Mouse (Mus musculus) midbrain, postnatal 0 days (tissue): ENCODE data around the gene Rims4. TPM values are rescaled to one million over a fixed set of nuclear protein-coding genes. Genes with fewer than 3 reads are reported as not detected.

ENCODE experiments used
- ATAC-seq: fragments of 200-750 bp; cut with Nextera tagmentation; 2 replicates; pipeline ENCODE4 v1.8.0; 2017; ENCODE audit warnings: moderate number of reproducible peaks, mild to moderate bottlenecking, moderate TSS enrichment, moderate library complexity; ENCODE audit not compliant: low FRiP score
- DNase-seq: peaks from one replicate; pipeline ENCODE4 v3.0.0-alpha.2; 2015; ENCODE audit warnings: low spot score
- H3K27ac ChIP-seq: fragments of 300-500 bp; sonication (generic); 2 replicates; pipeline ENCODE4 v1.5.1; 2014; ENCODE audit warnings: low read depth, mild to moderate bottlenecking, low read length, mixed read lengths
- H3K27me3 ChIP-seq: fragments of 300-500 bp; sonication (generic); 2 replicates; pipeline ENCODE4 v1.6.1; 2014; ENCODE audit warnings: low read length, control low read depth, mixed read lengths; ENCODE audit not compliant: insufficient read depth
- H3K36me3 ChIP-seq: fragments of 300-500 bp; sonication (generic); 2 replicates; pipeline ENCODE4 v1.6.1; 2014; ENCODE audit warnings: low read length, control low read depth, mixed read lengths; ENCODE audit not compliant: insufficient read depth
- H3K4me1 ChIP-seq: fragments of 300-500 bp; sonication (generic); 2 replicates; pipeline ENCODE4 v1.6.1; 2014; ENCODE audit warnings: mild to moderate bottlenecking, control low read depth, antibody characterized with exemption, low read length, mixed read lengths; ENCODE audit not compliant: insufficient read depth
- H3K4me2 ChIP-seq: fragments of 300-500 bp; sonication (generic); 2 replicates; pipeline ENCODE4 v1.6.1; 2014; ENCODE audit warnings: low read depth, mild to moderate bottlenecking, low read length, mixed read lengths; ENCODE audit not compliant: poor library complexity, severe bottlenecking
- H3K4me3 ChIP-seq: fragments of 300-500 bp; sonication (generic); 2 replicates; pipeline ENCODE4 v1.5.1; 2014; ENCODE audit warnings: low read depth, mild to moderate bottlenecking, low read length, moderate library complexity
- H3K9ac ChIP-seq: fragments of 300-500 bp; sonication (generic); replicated peaks from 2 replicates; pipeline ENCODE4 v1.6.1; 2014; ENCODE audit warnings: mild to moderate bottlenecking, low read length, moderate library complexity, mixed read lengths; ENCODE audit not compliant: poor library complexity, severe bottlenecking
- H3K9me3 ChIP-seq: fragments of 300-500 bp; sonication (generic); 2 replicates; pipeline ENCODE4 v1.6.1; 2016; ENCODE audit warnings: low read length, control low read depth
- CTCF ChIP-seq: IDR thresholded peaks from 2 replicates; pipeline ENCODE4 v1.5.1; 2016; ENCODE audit warnings: antibody characterized with exemption, mild to moderate bottlenecking
- WGBS: fragments of 180-500 bp; shearing (Covaris S2); extraction: QIAGEN DNeasy Blood & Tissue Kit; methylation state at CpG from one replicate; pipeline ENCODE4 v1.1.7; 2014; 5-methylcytosine and 5-hydroxymethylcytosine counted together
- polyA plus RNA-seq: library from polyadenylated mRNA; unstranded; fragments of >200 nt; fragmentation: Nextera tagmentation; extraction: Ambion mirVana; gene quantifications from 2 replicates; pipeline ENCODE4 v1.2.1, GENCODE M21; 2015
- total RNA-seq: library from RNA; depleted of rRNA; stranded (reverse); fragments of >200 nt; gene quantifications from 2 replicates; pipeline ENCODE4 v1.2.3, GENCODE M21; 2014

Gene Rims4
- total and polyA plus RNA-seq, 2 experiments from 2014 or later: 22.8 to 85.3 TPM

DNA sequence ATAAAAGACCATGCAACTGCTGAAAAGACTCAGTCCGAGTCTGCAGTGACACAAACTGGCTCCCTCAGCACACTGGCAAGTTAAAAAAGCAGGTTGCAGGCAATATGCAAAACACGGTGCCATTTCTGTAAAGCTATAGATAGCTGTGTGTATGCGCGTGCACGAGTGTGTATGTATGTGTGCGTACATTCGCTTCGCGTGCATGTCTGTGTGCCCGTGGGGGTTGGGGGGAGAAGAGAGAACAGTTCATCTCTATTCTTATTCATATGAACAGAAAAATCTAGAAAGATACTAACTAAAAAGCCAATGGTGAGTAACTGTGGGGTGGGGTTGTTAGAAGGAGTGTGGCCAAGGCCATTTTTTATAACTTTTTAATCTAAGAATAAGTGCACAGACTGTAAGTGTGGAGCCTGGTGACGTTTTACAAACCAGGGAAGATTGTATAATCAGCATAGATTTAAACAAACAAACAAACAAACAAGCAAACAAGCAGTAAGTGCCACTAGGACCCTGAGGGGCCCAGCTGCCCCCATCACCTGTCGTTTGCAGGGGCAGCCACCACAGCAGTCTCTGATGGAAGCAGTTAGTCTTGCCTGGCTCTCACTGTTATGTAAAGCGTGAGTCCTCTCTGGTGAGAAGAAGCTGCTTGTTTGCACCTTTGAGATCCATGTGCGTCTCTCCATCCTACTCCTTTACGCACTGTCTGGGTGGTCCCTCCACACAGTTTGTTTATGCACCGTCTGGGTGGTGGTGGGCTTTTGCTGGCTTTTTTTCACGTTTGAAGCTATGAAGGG, 35.4 kb downstream of the Rims4 start:
- no peak overlapping the region for H3K4me3 ChIP-seq
- H3K36me3 ChIP-seq: no peaks in the 10 kb centered on the region
- H3K27ac ChIP-seq: no peak overlapping the region
- no peaks in the 10 kb centered on the region for H3K9me3 ChIP-seq
- no peak overlapping the region for H3K4me2 ChIP-seq
- H3K27me3 ChIP-seq: no peaks in the 10 kb centered on the region
- 72% methylated on average over 17 of the region's 17 CpGs for WGBS
- no peak overlapping the region for H3K9ac ChIP-seq
- ATAC-seq: no peak
- no peaks in the 10 kb centered on the region for H3K4me1 ChIP-seq
- DNase-seq: no peak
- TF ChIP-seq CTCF: no peak

DNA sequence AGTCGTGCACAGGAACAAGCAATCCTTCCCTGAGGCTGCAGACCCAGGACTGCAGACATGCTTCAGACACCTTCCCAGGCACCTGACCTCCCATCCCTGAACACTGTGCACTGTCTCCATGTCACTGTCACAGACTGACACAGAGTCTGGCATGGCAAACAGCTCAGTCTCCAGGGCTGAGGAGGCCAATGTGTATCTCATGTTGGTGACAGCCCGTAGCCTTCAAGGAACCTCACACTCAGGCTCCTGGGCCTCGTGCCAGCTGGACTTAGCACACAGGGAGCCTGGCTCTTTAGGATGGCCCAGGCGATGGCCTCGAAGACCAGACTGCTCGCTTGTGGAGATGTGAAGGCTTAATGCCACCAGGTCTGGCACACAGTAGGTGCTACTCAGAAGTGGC, 37.6 kb downstream of the Rims4 start:
- DNase-seq (no peak), ATAC-seq (no peak)
- TF ChIP-seq CTCF: no peak
- Histone ChIP-seq H3K27ac (no peak overlapping the region), H3K4me2 (no peak overlapping the region), H3K9me3 (no peaks in the 10 kb centered on the region), H3K36me3 (no peaks in the 10 kb centered on the region), H3K9ac (no peak overlapping the region), H3K27me3 (no peaks in the 10 kb centered on the region), H3K4me3 (no peak overlapping the region), H3K4me1 (0 out of 2 replicates have a peak, but pooled peaks cover 2% of the 10 kb centered on the region)
- WGBS: 69% methylated on average over 6 of the region's 6 CpGs

DNA sequence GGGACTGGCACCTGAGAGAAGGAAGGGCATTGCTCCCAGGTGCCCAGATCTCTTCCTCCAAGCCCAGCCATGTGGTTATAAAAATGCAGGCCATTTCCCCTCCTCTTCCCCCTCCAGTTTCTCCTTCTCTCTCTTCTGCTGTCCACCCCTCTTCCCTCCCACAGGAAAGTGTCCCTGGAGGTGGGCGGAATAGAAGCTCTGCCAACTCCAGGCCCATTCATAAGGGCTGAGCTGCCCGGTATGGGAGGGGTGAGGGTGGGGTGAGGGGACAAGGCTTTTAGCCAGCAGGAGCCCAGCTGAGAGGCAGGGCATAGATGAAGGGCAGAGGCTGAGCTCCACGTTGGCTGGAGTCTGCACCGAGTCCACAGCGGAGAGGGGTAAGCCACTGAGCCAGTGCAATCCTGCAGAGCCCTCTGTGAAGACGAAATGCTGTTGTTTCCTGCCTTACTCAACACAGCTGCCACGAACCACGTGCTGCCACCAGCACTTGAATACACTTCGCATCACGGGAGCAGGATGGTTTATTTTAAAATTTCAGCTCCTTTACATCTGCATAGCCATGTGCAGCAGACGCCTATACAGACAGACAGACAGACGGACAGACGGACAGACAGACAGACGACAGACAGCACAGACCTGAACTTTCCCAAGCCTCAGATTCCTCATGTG, 41.5 kb downstream of the Rims4 start:
- no peak for DNase-seq
- peaks cover 6% of the 10 kb centered on the region; the same call in 1 of the 2 replicates for H3K36me3 ChIP-seq
- 58% methylated on average over 14 of the region's 14 CpGs for WGBS

DNA sequence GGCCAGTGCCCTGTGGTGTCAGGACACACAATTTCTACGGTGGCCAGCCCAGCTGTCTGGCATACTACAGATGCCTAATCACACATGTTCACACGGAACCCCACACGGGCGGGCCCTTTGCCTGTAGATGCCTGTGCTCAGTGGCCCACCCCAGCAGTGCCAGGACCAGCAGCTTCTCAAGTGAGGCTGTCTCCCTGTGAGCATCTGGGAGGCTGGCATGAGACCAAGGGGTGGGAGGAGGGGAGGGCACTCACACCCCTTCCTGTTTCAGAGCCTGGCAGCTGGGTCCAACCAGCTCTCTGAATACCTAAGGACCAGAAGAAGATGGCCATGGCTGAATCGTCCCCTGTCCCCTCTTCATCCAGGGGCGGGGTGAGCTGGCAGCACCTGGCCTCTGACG, 43.0 kb downstream of the Rims4 start:
- 0 out of 2 replicates have a peak overlapping the region, but pooled peaks have one; percentile 1 for H3K9ac ChIP-seq
- H3K27me3 ChIP-seq: no peaks in the 10 kb centered on the region
- 0 out of 2 replicates have a peak, but pooled peaks cover 2% of the 10 kb centered on the region for H3K4me1 ChIP-seq
- TF ChIP-seq CTCF: no peak
- no peak overlapping the region for H3K4me2 ChIP-seq
- ATAC-seq (peak; percentile 41; the same call in 1 of the 2 replicates), DNase-seq (peak; percentile 82)
- H3K9me3 ChIP-seq: no peaks in the 10 kb centered on the region
- 61% methylated on average over 7 of the region's 7 CpGs for WGBS
- H3K4me3 ChIP-seq: no peak overlapping the region
- H3K27ac ChIP-seq: no peak overlapping the region
- peaks cover 6% of the 10 kb centered on the region; the same call in 1 of the 2 replicates for H3K36me3 ChIP-seq

More for the DNA sequence above, 41.5 kb downstream of the Rims4 start:
- ATAC-seq: no peak
- Histone ChIP-seq H3K27ac (no peak overlapping the region), H3K4me1 (0 out of 2 replicates have a peak, but pooled peaks cover 2% of the 10 kb centered on the region), H3K4me2 (no peak overlapping the region), H3K4me3 (no peak overlapping the region), H3K27me3 (no peaks in the 10 kb centered on the region), H3K9ac (no peak overlapping the region), H3K9me3 (no peaks in the 10 kb centered on the region)
- TF ChIP-seq CTCF: no peak

DNA sequence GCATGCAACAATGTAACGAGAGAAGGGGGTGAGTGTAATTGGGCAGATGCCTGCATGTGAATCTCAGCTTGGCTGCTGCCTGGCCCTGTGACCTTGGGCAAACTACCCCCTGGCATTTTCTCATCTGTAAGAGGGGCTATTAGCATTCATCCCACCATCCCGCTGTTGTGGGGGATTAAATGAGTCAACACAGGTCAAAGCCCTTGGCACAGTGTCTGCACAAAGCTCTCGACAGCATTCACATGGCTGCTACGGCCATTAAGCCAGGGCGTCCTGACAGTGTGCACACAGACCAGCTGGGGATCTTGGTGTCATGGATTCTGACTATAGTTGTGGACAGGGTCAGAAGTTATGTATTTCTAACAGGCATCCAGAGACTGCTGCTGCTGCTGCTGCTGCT, 43.6 kb downstream of the Rims4 start:
- Histone ChIP-seq H3K9ac (no peak overlapping the region), H3K4me1 (0 out of 2 replicates have a peak, but pooled peaks cover 2% of the 10 kb centered on the region), H3K36me3 (peaks cover 6% of the 10 kb centered on the region; the same call in 1 of the 2 replicates), H3K27me3 (no peaks in the 10 kb centered on the region), H3K9me3 (no peaks in the 10 kb centered on the region), H3K4me3 (no peak overlapping the region), H3K27ac (no peak overlapping the region), H3K4me2 (no peak overlapping the region)
- no peak for TF ChIP-seq CTCF
- peak; percentile 79 for DNase-seq
- ATAC-seq: no peak
- WGBS: 19% methylated on average over 5 of the region's 5 CpGs

DNA sequence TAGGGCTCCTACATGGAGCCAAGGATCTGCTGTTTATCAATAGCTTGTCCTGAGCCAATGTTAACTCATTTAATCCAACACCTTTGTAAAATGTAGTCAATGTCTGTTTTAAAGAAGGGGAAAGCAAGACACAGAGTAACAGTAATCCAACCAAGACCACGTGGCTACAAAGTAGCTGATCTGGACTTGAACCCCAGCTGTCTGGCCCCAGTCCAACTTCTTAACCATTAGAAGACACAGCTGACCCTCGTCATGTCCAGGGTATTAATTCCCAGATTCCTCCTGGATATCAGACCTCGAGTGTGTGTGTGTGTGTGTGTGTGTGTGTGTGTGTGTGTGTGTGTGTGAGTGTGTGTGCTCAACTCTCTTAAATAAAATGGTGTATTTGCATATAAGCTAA, 46.6 kb downstream of the Rims4 start:
- no peak overlapping the region for H3K27ac ChIP-seq
- no peak for TF ChIP-seq CTCF
- no peaks in the 10 kb centered on the region for H3K27me3 ChIP-seq
- no peak for DNase-seq
- H3K4me1 ChIP-seq: 0 out of 2 replicates have a peak, but pooled peaks cover 2% of the 10 kb centered on the region
- no peak overlapping the region for H3K4me3 ChIP-seq
- WGBS: 57% methylated on average over 3 of the region's 3 CpGs
- H3K36me3 ChIP-seq: peaks cover 6% of the 10 kb centered on the region; the same call in 1 of the 2 replicates
- H3K4me2 ChIP-seq: no peak overlapping the region
- no peak overlapping the region for H3K9ac ChIP-seq
- no peaks in the 10 kb centered on the region for H3K9me3 ChIP-seq
- ATAC-seq: no peak
